Mouse (Mus musculus) frontal cortex, postnatal 36 days (tissue): ENCODE results near the gene Katnbl1.

Experiments used
- DNase-seq, 2 experiments: peaks; one replicate each; pipeline ENCODE4 v3.0.0; 2022; ENCODE audit warnings: low spot score in 2 of 2

The Katnbl1 gene

DNA sequence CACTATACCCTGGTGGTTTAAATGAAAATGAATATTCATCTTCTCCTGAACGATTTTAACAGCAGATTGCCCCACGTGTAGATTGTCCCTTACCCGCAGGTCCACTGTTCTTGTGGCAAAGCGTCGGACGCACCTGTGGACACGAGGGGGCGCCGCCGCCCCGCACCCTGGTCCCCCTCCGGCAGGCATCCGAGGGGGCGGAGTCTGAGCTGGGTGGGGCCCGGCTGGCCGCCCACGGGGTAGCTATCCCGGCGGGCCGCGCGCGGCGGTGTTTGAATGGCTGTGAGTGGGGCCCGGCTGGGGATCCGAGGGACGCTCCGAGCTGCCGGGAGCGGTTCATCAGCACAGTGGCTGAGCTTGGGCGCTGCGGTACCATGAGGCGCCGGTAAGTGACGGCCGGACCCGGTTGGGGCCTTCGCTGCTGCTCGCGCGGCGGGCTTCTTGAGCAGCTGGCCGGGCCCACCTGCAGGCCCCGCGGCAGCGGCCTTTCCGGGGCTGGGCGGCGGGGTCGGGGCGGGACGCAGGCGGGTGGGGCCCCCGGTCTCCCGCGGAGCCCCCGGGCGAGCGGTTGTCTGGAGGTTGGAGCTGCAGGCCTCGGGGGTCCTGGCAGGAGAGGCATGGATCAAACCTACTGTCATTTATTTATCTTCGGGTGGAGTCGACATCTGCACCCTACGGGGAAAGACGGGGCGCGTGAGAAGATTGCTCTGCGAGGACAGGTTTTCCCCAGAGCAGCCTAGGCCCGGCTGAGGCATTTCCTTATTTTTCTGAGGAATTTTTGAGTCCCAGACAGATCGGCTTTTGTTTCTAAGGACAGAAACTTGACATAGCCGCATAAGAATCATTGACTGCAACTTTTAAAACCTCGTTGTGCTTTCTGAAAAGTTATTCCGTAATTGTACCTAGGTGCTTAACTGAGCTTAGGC, at the start of gene Katnbl1:
Gene Katnbl1 (plus strand): TSS at position 239 of the 926 bp plus-strand sequence.
- DNase-seq: peak; percentile 89 to 90

- no peak for DNase-seq
These were observed 46.7 kb upstream of the Katnbl1 start for GRCm38 (mm10) chr2:112332051-112332898.

- DNase-seq: no peak
These were observed 41.8 kb upstream of the Katnbl1 start for GRCm38 (mm10) chr2:112337211-112337610.

DNA sequence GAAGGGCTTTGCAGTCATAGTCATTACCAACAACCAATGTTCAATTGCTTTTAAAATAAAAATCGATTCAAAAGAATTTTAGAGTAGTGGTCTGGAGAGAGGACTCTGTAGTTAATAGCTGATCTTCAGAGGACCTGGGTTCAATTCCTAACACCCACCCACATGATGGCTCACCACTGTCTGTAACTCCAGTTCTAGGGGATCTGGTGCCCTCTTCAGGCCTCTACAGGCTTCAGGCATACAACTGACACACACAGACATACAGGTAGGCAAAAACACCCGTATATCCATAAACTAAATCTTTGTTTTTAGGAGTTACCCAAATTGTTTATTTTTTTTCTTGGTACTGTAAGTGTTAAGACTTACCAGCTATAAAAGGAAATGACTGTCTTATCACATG, 39.3 kb upstream of the Katnbl1 start:
- DNase-seq: no peak

DNA sequence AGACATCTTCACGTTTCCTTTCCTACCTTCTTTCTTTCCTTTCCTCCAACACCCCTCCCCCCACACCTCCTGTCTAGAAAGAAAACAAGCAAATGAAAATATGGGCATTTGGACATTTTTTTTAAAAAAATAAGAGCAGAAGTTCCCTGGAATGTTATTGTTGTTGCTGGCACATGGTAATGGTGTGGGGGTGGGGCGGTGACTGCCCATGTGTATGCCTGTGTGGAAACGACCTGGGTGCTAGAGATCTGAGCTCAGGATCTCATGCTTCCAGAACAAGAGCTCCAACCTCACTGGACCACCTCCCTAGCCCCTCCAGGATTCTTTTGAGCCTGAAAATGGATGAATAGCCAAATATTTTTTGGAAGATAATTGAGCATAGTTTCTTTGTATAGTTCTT, 37.9 kb upstream of the Katnbl1 start:
- DNase-seq: no peak

- DNase-seq: no peak
These were observed 30.8 kb upstream of the Katnbl1 start for GRCm38 (mm10) chr2:112348246-112348645.

- DNase-seq: no peak
These were observed 25.1 kb upstream of the Katnbl1 start for GRCm38 (mm10) chr2:112353685-112354455.

DNA sequence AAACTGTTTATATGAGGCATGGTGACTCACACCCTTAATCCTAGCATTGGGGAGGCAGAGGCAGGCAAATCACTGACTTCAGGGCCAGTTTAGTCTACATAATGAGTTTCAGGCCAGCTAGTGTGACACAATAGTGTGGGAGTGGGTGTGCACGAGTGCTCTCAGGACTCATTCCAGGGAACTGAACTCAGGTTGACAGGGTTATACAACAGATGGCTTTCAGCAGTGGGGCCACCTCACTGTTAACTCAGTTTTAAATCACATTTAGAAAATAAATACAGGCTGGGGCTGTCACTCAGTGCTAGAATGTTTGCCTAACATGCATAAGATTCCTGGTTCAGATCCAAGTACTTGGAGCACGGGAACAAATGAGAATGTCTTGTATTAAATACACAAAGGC, 19.4 kb upstream of the Katnbl1 start:
- peak in 1 of 2 experiments; percentile 13 for DNase-seq

DNA sequence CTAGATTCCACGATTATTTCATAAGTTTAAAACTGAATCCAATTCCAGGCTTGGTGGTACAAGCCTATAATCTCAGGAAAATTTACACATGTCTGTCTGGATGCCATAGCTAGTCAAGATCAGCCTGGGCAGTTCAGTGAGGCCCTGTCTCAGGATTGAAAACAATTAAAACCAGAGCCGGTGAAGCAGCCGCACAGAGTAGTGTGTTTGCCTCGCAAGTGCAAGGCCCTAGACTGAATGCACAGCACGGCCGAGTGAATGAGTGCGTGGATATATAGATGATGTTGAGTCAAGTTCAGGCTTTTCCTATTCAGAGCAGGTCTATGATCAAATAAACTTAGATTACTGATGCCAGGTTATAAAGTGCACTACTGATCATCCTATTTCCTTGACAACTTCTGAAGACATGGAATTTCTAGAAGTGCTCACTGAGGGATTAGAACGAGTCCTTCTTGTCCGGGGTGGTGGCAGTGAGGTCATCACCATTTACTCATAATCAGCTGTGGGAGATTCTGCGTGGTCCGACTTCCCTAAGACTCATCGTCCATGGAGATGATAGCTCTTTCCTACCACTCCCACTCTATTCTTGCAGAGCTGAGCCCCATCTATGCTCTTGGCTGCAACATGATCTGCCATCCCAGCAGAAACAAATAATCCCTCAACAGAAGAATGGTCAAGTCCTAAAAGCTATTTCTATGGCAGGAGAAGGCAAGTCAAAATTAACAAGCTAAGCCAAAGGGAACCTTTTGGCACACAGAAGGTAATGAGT, 18.8 kb upstream of the Katnbl1 start:
- DNase-seq: no peak

DNA sequence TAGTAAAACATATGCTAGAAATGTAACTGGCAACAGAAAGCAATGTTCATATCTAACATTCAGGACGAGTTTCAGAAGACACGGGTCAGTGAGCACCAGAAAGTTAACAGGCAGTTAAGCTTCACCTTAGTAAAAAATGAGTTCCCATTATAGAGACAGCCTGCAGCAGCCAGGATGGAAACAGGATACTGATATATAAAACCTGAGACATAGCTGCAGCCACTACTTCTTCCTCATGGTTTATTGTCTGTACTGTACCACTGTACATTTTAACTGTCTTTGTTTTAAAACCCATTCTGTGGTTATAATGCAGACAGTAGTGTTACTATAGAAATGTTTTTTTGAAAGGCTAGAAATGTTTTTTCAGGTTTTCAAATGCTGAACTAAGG, 18.2 kb upstream of the Katnbl1 start:
- DNase-seq: no peak

DNA sequence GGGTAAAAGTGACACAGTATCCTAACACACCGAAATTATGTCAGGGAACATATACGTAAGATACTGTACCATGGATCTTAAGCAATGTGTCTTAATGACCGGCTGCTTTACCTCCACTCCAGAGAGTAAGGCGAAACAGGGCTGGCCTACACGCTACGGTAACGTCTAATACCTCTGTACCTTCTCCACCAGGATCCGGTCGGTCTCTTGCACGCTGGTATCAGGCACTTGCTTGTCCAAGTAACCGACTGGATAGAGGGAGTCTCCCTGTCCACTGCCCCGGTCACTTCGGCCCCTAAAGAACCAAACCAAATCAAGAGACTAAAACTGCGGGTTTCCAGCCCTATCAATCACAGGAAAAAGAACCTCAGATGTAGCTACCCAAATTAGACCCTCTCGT, 11.8 kb upstream of the Katnbl1 start:
- no peak for DNase-seq

DNA sequence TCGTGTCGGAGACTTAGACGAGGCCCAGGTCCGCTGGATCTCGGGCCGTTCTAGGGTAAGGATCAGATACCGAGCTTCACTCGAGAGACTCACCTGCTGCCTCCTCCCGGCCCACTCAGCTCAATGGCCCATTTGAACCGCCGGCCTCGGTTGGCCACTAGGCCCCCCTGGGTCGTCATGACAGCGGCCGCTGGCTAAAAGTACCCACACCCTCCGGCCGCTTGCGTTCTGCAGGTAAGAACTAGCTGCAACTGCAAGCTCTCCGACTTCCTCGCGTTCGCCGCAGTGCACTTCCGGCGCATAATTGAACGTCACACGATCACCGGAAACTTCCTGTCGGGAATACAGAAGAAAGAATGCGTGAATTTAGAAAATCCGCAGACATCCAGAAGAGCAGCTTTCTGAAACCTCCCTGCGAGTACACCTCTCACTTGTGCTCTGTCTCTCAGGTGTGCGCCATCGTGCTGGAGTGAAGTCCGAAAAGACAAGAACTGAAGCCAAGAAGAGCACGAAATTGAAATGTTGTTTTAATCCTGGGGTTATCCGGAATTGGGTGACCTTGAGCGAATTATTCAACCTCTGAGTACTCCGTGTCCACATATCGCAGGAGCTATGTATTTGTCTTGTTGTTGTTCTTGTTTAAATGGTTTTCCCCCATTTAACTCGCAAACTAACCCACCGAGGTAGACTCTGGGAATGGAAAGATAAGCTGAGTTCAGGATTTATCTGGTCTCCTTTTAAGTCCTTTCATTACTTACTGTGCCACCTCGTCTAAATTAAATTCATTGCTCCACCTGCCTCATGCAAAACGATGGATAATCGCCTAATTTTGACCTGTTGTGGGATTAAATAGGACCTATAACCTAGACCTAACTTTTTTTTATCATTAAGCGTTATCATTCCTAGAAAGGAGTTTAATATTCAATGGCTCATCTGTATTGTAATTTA, 11.0 kb upstream of the Katnbl1 start, which contains the start of gene Emc4:
Gene Emc4 (minus strand): TSS at position 302 of the 948 bp plus-strand sequence.
- DNase-seq: peak; percentile 92 to 96

- no peak for DNase-seq
These were observed 9.1 kb upstream of the Katnbl1 start for GRCm38 (mm10) chr2:112369941-112370340.

DNA sequence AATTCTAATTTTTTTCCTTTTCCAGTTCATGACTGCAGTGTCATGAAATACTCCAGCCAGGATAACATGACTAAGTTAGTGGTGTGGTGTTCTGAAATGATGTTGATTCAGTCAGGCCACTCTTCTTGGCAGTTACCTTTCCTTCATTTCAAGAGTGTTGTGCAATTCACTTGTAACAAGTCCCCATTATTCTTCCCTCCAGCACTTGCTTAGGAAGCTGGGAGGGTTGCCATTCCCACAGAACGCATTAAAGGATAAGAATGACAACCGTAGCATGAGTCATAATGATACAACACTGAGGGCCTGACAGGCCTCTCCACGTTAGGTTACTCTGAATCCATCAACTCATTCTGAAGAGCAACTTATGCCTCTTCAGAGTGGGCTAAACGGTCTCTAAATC, 5.9 kb upstream of the Katnbl1 start:
- no peak for DNase-seq

DNA sequence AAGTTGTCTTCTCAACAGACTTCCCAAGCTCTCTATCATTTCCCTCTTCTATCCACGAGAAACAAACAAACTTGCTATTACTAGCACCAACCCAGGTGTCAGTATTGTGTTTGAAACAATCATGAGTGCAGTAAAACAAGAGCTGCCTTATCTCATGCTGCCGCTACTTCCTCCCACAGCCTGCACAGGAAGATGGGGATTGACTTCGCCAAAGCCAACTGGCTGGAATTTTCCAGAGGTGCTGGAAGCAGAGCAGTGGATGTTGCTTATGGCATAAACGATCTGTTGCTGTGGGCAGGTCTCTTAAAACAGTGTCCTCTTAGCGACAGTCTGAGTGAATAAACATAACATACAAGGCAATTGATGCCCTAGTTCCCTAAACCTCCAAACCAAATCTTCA, 4.4 kb upstream of the Katnbl1 start:
- DNase-seq: no peak

DNA sequence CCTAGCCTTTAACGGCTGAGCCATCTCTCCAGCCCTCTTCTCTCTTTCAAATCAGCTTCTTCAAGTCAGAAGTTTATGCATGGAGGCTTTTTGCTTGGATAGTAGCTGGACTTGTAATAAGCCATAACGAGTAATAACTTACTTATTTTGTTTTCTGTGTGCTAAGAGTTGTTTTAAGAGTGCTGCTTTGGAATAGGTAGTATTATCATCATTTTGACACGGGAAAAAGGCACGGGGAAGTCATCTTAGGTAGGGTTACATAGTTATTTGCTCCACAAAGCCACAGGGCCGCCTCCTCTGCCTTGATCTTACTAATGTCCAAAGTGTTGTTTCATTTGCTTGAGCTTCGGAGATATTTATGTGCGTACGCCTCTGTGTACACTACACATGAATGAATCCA, 1.1 kb downstream of the Katnbl1 start:
- DNase-seq: no peak

DNA sequence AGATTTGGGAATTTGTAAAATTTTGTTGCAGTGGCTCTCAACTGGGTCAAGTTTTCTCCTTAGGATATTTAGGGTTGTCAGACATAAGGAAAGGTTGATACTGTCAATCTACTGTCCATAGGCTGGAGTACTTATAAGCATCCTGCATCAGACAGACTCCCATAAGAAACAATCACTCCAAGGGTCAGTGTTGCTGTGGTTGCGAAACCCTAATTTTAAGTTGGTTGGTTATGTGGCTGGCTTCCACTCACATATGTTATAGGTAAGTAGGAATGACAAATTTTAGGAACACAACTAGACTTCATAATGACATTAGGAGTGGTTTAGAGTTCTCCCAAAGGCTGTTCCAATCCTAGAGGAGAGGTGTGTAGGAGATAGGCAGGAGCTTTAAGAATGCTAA, 2.2 kb downstream of the Katnbl1 start:
- no peak for DNase-seq

DNA sequence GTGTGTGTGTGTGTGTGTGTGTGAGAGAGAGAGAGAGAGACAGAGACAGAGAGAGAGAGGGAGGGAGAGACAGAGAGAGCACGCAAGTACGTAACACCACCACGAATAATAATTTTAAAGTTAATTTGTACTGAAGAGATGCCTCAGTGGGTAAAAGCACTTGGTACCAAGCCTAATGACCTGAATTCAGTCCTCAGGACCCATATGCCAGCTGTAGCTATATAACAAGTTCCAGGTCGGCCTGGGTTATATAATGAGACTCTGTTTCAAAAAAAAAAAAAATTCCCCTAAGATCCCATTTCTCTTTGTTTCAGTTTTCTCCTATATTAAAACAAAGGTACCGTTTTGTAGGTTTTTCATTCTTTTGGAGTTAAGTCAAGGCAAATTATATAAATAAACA, 11.8 kb downstream of the Katnbl1 start:
- no peak for DNase-seq

- DNase-seq: no peak
These were observed 12.5 kb downstream of the Katnbl1 start for GRCm38 (mm10) chr2:112391346-112392000.
